Mouse (Mus musculus): ENCODE results near the gene Zfp710. TPM values are rescaled to one million over a fixed set of nuclear protein-coding genes. Genes with fewer than 3 reads are reported as not detected.

The Zfp710 gene
- polyA plus RNA-seq, 1 experiment, result 138 TPM

- H3K27ac ChIP-seq (ENCODE audit: insufficient read depth, low read depth, low read length), result no peak overlapping the region
- TF ChIP-seq POLR2A (IDR thresholded peaks at IDR 0.05; ENCODE audit: borderline replicate concordance, low read depth, low read length) (no peak), CTCF (IDR thresholded peaks at IDR 0.05; ENCODE audit: low read depth, low read length) (no peak)
- no peak overlapping the region for H3K4me3 ChIP-seq (ENCODE audit: insufficient read depth, low read length)
- peaks cover 55% of the 10 kb centered on the region for H3K4me1 ChIP-seq (ENCODE audit: control insufficient read depth, insufficient read depth, low read length)
These were observed 27.6 kb downstream of the Zfp710 start for GRCm38 (mm10) chr7:80052261-80052660.

- H3K4me3 ChIP-seq (ENCODE audit: insufficient read depth, low read length), result no peak overlapping the region
- H3K27ac ChIP-seq (ENCODE audit: insufficient read depth, low read depth, low read length), result no peak overlapping the region
- TF ChIP-seq CTCF (IDR thresholded peaks at IDR 0.05; ENCODE audit: low read depth, low read length), result no peak
- TF ChIP-seq POLR2A (IDR thresholded peaks at IDR 0.05; ENCODE audit: borderline replicate concordance, low read depth, low read length), result no peak
- H3K4me1 ChIP-seq (ENCODE audit: control insufficient read depth, insufficient read depth, low read length), result peaks cover 57% of the 10 kb centered on the region
These were observed 28.5 kb downstream of the Zfp710 start for GRCm38 (mm10) chr7:80053147-80053546.

DNA sequence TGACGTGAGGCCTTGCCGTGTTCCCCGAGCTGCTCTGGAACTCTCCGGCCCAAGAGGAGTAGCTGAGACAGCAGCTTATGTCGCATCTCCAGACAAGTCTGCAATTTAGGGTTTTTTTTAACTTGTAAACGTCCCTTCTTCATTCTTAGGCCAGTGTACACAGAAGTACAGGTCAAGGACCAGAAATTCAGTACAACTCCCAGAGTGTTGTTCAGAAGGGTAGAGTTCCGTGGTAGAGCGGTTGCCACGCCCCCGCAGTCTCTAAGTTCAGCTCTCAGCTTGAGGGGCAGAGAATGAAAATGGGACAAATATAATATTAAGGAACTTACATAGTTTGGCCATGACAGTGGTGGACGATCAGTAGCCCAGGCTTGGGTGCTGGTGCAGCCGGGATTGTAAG, 31.2 kb downstream of the Zfp710 start:
- H3K27ac ChIP-seq (ENCODE audit: insufficient read depth, low read depth, low read length), result peak overlapping the region; percentile 3; the same call in 1 of the 2 replicates
- TF ChIP-seq POLR2A (IDR thresholded peaks at IDR 0.05; ENCODE audit: borderline replicate concordance, low read depth, low read length) (no peak), CTCF (IDR thresholded peaks at IDR 0.05; ENCODE audit: low read depth, low read length) (no peak)
- no peak overlapping the region for H3K4me3 ChIP-seq (ENCODE audit: insufficient read depth, low read length)
- peaks cover 72% of the 10 kb centered on the region for H3K4me1 ChIP-seq (ENCODE audit: control insufficient read depth, insufficient read depth, low read length)

DNA sequence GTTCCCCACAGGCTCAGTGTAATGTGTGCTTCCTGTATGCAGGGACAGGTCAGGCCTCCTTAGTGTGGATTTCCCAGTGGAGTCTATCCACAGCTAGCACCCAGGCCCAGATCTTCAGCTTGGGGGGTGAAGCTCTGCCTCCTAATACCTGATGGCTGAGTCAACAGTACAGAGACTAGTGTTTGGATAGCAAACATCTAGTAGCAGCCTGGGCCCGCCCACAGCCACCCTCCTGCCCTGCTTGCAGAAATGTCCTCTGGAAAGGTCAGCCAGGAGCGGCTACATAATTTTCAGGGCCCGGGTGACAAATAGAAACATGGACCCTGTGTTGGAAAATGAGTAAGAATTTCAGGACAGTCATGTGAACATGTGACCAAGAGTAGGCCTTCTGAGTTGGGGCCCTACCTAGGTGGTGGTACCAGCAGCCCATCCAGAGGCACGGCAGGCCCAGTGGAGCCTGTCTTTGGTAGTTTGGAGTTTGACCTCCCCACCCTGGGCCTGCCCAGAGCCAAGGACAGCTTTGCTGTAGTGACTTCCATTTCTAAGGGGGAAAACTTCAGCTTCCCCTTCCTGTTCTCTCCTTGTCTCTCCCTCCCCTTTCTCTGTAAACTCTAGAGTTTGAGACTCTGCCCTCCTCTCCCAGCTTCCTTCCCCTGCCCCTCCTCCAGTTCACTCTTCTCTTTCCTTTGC, 32.5 kb downstream of the Zfp710 start:
- Histone ChIP-seq H3K4me3 (ENCODE audit: insufficient read depth, low read length) (no peak overlapping the region), H3K4me1 (ENCODE audit: control insufficient read depth, insufficient read depth, low read length) (peaks cover 76% of the 10 kb centered on the region), H3K27ac (ENCODE audit: insufficient read depth, low read depth, low read length) (peak overlapping the region; percentile 94)
- TF ChIP-seq CTCF (IDR thresholded peaks at IDR 0.05; ENCODE audit: low read depth, low read length) (no peak), POLR2A (IDR thresholded peaks at IDR 0.05; ENCODE audit: borderline replicate concordance, low read depth, low read length) (no peak)

DNA sequence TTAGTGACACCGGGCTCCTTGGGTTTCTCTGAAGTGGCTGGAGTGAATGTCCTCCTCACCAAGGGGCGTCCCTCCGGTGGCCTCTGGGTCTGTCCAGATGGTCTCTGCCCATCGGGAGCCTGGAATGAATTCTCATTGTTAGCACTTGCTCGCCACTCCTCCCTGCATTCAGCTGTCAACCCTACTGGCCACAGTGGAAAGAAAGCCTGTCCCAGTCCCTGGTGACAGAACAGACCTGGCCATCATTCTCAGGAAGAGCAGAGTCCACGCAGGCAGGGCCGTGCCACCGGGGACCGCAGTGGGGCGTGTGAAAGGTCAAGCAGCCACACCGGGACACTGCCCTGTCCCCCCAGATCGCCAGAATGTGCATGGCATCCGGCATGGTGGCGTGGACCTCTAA, 33.2 kb downstream of the Zfp710 start:
- Histone ChIP-seq H3K4me1 (ENCODE audit: control insufficient read depth, insufficient read depth, low read length) (peaks cover 80% of the 10 kb centered on the region), H3K4me3 (ENCODE audit: insufficient read depth, low read length) (no peak overlapping the region), H3K27ac (ENCODE audit: insufficient read depth, low read depth, low read length) (peak overlapping the region; percentile 94)
- TF ChIP-seq POLR2A (IDR thresholded peaks at IDR 0.05; ENCODE audit: borderline replicate concordance, low read depth, low read length), result no peak

DNA sequence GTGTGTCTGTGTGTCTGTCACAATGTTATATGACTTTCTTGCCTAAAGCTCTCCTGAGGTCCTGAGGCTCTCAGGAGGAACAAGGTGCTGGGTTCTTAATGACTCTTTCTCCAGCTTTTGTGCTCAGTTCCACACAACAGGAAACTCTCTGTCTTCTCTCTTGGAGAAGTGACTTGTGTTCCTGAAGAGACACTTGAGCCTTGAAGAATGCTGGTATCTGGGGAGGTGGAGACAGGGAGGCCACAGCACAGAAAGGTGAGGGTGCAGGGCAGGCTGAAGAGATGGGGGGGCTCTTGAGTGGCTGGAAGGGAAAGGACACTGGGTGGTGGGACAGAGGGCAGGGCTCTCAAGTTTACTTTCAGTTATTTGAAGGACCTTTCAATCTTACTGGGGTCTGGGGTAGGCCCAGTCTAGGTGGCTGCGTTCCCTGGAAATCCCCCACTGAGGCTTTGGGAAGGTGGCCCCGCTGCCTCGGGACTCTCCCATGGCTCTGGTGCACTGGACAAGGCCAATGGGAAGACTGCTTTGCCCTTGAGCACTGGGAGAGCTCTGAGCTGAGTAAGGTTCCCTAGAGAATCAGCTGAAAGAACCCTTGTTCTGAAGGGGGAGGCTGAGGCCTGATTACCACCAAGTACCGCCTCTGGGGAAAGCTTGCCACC, 33.9 kb downstream of the Zfp710 start:
- TF ChIP-seq POLR2A (IDR thresholded peaks at IDR 0.05; ENCODE audit: borderline replicate concordance, low read depth, low read length) (no peak), CTCF (IDR thresholded peaks at IDR 0.05; ENCODE audit: low read depth, low read length) (no peak)
- Histone ChIP-seq H3K4me1 (ENCODE audit: control insufficient read depth, insufficient read depth, low read length) (peaks cover 82% of the 10 kb centered on the region), H3K4me3 (ENCODE audit: insufficient read depth, low read length) (no peak overlapping the region), H3K27ac (ENCODE audit: insufficient read depth, low read depth, low read length) (peak overlapping the region; percentile 94)

GRCm38 (mm10) chr7:80059064-80059838, 34.6 kb downstream of the Zfp710 start:
- peak overlapping the region; percentile 94 for H3K27ac ChIP-seq (ENCODE audit: insufficient read depth, low read depth, low read length)
- H3K4me1 ChIP-seq (ENCODE audit: control insufficient read depth, insufficient read depth, low read length), result peaks cover 86% of the 10 kb centered on the region
- H3K4me3 ChIP-seq (ENCODE audit: insufficient read depth, low read length), result no peak overlapping the region
- no peak for TF ChIP-seq CTCF (IDR thresholded peaks at IDR 0.05; ENCODE audit: low read depth, low read length)
- 0 out of 2 replicates have a peak, but pooled peaks have one; percentile 24 for TF ChIP-seq POLR2A (IDR thresholded peaks at IDR 0.05; ENCODE audit: borderline replicate concordance, low read depth, low read length)

DNA sequence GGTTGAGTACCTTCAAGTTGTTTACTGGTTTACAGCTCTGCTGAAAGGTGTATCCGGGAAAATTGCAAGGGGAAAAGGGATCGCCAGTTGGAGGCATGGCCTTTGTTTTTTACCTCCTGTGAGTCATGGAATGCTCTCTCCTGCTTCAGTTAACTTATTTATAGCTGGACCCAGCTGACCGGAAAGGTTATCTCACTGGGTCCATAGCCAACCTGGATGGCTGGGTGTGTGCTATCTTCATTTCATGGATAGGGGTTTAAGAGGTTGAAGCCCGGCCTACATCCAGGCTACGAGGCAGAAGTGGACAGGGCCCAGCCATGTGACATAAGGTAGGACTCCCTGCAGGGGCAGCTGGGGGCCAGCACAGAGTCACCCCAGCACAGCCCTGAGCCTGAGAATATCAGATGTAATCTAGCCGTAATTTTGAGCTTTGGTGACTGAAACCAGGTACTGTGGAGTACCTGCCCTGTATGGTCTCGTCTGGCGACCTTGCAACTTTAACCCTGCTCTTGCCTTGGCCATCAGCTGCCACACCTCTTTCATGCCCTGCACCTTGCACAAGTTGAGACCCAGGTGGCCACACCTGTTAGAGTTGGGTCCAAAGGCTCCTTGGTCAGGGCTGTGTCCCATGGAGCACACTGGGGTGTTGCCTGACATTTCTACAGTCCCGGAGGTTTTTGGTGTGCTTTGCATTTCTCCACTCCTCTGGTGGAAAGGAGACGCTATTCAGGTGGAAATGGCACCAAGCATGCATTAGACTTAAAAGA, 35.6 kb downstream of the Zfp710 start:
- Histone ChIP-seq H3K4me3 (ENCODE audit: insufficient read depth, low read length) (no peak overlapping the region), H3K4me1 (ENCODE audit: control insufficient read depth, insufficient read depth, low read length) (peaks cover 94% of the 10 kb centered on the region)

GRCm38 (mm10) chr7:80062083-80062826, 37.6 kb downstream of the Zfp710 start:
- H3K4me3 ChIP-seq (ENCODE audit: insufficient read depth, low read length), result no peak overlapping the region
- peaks cover 94% of the 10 kb centered on the region for H3K4me1 ChIP-seq (ENCODE audit: control insufficient read depth, insufficient read depth, low read length)
- no peak for TF ChIP-seq POLR2A (IDR thresholded peaks at IDR 0.05; ENCODE audit: borderline replicate concordance, low read depth, low read length)
- TF ChIP-seq CTCF (IDR thresholded peaks at IDR 0.05; ENCODE audit: low read depth, low read length), result no peak
- H3K27ac ChIP-seq (ENCODE audit: insufficient read depth, low read depth, low read length), result no peak overlapping the region

More for the DNA sequence above, 35.6 kb downstream of the Zfp710 start:
- H3K27ac ChIP-seq (ENCODE audit: insufficient read depth, low read depth, low read length), result no peak overlapping the region
- TF ChIP-seq CTCF (IDR thresholded peaks at IDR 0.05; ENCODE audit: low read depth, low read length) (no peak), POLR2A (IDR thresholded peaks at IDR 0.05; ENCODE audit: borderline replicate concordance, low read depth, low read length) (no peak)

Measured in bone marrow macrophage, adult 2 months (primary cell).